Mouse (Mus musculus): ENCODE data around the gene Pidd1.

GRCm38 (mm10) chr7:141475011-141475804 lies 31.4 kb upstream of the Pidd1 start, which contains the start of the genes Polr2l and Tspan4:
- TF ChIP-seq CTCF (IDR thresholded peaks at IDR 0.05; ENCODE audit: borderline replicate concordance, insufficient read depth, low read depth, low read length) (no peak), POLR2A (IDR thresholded peaks at IDR 0.05; ENCODE audit: borderline replicate concordance, insufficient read depth, low read length) (peak; percentile 80)
